Mouse (Mus musculus) liver, embryonic 14.5 days (tissue): ENCODE measurements around the gene Gm44511.

Experiments
- CTCF ChIP-seq: IDR thresholded peaks from 2 replicates; pipeline ENCODE4 v1.5.1; 2016; ENCODE audit warnings: antibody characterized with exemption, low read depth, control low read depth
- EP300 ChIP-seq: IDR thresholded peaks from 2 replicates; pipeline ENCODE4 v1.6.1; 2016; ENCODE audit warnings: antibody characterized with exemption, low read depth

- TF ChIP-seq CTCF (peak; percentile 52), EP300 (no peak)
Measured at GRCm38 (mm10) chr6:128808532-128808931, 17.6 kb downstream of the Gm44511 start.
